Mouse (Mus musculus): ENCODE measurements around the gene Vgll4.

The Vgll4 gene

GRCm38 (mm10) chr6:114915915-114916714 is 53.7 kb downstream of the Vgll4 start:
- peak; percentile 55 to 61 for DNase-seq

- DNase-seq, result no peak
Observed at GRCm38 (mm10) chr6:114914041-114914716, 55.6 kb downstream of the Vgll4 start.

GRCm38 (mm10) chr6:114913142-114913541 is 56.7 kb downstream of the Vgll4 start:
- DNase-seq, result no peak

- no peak for DNase-seq
Observed at GRCm38 (mm10) chr6:114911540-114911939, 58.3 kb downstream of the Vgll4 start.

DNA sequence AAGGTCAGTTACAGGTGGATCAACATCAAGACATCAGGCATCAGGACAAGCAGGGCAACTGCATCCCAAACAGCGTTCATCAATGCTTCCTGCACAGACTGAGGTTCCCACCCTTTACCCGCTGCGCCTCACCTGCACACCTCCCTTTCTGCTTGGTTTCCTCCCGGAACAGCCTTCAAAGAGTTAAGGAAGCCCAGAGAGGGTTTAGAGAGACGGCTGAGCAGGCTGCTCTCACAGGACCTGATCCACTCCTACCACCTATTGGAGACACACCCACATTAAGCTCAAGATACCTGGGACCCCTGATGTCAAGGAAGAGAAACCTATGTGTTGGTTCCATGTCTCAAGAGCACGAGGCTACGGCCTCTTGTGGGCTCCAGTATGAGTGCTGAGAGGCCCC is 60.0 kb downstream of the Vgll4 start:
- DNase-seq, result no peak

GRCm38 (mm10) chr6:114907459-114907858 is 62.3 kb downstream of the Vgll4 start:
- no peak for DNase-seq

GRCm38 (mm10) chr6:114906209-114906608 is 63.6 kb downstream of the Vgll4 start:
- DNase-seq, result no peak

DNA sequence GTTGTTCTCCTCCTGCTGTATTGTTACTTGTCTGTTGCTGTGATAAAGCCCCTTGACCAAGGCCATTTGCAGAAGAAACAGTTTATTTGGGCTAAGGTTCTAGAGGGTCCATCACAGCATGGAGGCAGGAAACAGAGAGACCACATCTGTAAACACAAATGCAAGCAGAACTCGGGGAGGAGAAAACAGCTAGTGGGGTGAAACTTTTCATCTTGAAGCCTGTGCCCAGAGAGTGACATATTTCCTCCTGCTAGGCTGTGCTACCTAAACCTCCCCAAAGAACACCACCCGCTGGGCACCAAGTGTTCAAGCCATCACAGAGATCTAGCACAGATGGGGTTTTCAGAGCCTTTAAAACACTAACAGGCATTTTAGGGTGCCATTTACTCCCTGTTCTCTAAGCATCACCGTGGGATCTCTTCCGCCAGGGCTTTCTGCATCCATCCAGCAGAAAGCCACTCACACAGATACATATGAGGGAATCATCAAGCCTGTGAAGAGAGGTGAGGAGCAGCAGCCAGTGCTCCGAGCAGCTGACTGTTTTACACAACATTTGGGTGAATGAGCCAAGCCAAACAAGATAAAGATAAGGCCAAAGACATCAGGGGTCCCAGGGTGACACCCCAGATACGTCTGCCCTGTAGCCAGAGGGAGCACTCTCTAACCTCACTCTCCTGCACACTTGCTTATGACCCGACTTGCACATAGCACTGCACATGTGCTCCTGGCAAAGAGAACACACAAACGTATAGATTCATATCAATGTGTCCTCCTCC is 64.4 kb downstream of the Vgll4 start:
- DNase-seq, result no peak

DNA sequence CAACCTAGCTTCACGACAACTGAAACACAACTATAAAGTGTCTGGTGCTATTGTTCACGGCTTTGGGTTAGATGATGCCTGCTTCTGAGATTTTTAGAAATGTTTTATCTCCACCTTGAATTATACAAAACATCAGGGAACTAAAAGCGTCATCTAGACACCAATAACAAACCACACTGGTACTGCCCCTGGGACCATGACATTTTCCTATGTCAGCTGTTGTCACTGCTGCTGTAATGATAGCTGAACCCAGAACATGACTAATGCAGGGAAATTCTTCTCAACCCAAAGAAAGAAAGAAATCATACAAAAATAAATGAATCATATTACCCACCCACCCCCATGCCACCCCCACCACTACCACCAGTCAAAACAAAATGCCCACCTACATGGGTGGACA is 65.0 kb downstream of the Vgll4 start:
- DNase-seq, result no peak

DNA sequence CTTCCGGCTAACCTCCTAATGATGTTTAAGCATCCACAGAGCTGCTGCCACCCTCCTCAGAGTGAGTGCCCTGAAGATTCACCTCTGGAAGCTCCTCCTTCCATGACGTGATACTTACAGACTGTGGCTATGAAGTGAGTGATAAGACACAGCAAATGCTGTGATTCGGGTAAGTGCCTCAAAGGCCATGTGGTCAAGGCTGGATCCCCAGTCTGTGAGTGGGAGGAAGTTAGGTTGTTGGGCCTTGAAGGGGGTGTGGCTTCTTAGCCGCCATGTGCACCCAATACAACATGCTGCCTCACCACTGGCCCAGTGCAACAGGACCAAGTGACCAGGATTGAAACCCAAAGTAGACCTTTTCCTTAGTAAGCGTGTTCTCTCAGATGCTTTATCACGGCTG is 65.6 kb downstream of the Vgll4 start:
- DNase-seq, result no peak

GRCm38 (mm10) chr6:114901921-114902320 is 67.9 kb downstream of the Vgll4 start:
- DNase-seq, result no peak

- peak; percentile 57 to 70 for DNase-seq
Observed at GRCm38 (mm10) chr6:114901321-114901824, 68.4 kb downstream of the Vgll4 start.

DNA sequence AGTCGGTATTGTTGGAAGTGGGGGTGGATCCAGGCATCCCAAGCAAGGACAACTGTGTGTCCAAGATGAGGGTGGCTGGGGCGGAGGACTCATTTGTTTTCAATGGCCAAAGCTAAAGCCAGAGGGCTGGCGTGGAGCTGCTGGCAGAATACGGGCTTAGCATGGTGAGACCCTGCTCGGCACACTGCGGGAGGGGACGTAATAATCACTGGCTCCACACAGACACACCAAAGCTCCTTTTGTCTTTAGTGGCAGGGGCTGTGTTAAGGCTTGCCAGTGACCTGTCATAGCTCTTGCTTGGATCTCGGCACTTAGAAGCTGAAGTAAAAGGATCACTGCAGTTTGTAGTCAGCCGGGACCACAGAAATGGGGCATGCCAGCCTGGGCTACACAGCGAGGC is 69.6 kb downstream of the Vgll4 start:
- no peak for DNase-seq

DNA sequence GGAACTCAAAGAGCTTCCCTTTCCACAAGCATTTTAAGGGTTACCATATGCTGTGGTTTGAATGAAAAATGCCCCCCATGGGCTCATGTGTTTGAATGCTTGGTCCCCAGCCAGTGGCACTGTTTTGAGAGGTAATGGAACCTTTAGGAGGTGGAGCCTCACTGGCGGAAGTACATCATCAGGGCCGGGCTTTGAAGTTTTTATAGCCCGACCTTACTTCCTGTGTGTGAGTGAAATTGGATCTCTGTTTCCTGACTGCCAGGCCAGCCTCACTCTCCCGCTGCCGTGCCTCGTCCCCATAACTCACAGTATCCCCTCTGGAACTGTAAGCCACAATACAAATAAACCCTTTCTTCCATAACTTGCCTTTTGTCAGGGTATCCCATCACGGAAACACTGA is 70.1 kb downstream of the Vgll4 start:
- DNase-seq, result peak in 1 of 2 experiments; percentile 57

GRCm38 (mm10) chr6:114898949-114899348 is 70.8 kb downstream of the Vgll4 start:
- no peak for DNase-seq

DNA sequence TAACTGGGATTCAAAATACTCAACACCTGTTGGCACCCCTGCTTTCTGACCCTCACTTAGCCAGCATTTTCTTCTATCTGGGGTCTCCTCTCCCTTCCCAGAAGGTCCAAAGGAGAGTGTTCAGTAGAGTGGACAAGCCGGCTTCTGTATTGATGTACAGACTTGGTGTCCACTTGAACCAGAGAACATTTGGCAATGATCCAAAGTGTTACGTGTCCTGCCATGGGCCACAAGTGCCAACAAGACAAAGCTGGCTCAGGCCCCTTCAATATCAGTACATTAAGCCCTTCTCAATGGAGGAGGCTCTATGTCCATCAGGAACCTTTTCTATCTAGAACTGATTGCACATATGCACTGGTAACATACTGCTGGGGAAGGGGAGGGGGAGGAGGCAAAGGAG is 73.5 kb downstream of the Vgll4 start:
- DNase-seq, result no peak

- DNase-seq, result no peak
Observed at GRCm38 (mm10) chr6:114895191-114895590, 74.6 kb downstream of the Vgll4 start.

DNA sequence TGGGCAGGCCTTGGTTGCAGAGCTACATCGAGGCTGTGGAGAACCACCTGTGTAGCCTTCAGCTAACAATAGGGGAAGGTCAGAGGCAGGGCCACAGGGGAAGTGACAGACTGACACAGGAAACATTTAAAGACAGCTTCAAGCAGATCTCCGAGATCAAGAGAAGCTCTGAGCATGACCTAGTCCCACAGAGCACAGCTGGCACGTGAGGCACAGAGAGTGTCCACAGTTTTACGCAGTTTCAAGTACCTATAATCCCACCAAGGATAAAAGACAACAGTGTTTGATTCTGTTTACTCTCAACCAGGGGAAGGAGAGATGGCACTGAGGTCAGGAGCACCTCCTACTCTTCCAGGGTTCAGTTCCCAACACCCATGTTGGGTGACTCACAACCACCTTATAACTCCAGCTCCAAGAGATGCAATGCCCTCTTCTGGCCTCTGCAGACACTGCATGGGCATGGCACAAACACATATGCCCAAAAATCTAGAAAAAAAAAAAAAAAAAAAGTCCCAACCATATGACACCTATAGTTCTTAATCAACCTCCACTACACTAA is 75.2 kb downstream of the Vgll4 start:
- DNase-seq, result peak in 1 of 2 experiments; percentile 30

GRCm38 (mm10) chr6:114893427-114894209 is 76.2 kb downstream of the Vgll4 start:
- peak in 1 of 2 experiments; percentile 50 for DNase-seq

DNA sequence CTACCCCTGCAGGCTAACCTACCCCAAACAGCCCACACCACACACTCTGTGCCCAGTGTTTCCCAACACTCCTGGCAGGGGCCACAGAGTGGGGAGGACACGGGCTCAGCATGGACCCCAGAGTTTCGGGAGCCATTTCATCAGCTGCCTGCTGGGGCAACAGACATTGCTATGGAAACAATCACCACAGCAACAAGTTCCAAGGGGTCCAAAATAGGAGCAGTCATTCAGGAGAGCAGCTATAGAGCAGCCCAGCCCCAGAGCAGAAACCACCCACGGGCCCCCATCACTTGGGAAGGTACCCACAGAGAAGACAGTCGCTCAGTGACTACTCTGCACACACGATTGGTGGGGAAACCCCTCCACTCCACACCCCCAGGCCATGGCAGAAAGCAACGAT is 77.4 kb downstream of the Vgll4 start:
- DNase-seq, result no peak

DNA sequence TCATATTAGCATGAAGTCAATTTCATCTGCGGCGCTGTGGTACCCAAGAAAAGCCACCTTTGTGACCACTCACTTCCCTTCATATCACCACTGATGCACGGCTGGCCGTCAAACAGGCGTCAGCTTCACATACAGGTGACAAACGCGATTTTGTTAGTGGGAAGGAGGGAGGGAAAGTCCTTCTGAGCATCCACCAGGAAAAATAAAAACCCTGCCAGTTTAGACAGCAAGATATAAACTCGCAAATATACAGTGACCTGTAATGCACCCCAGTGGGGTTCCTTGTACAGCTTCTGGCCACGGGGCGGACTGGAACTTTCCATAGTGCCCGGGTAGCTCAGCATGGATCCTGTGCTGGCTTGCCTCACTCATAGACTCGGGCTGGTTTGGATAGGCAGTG is 78.0 kb downstream of the Vgll4 start:
- no peak for DNase-seq

DNA sequence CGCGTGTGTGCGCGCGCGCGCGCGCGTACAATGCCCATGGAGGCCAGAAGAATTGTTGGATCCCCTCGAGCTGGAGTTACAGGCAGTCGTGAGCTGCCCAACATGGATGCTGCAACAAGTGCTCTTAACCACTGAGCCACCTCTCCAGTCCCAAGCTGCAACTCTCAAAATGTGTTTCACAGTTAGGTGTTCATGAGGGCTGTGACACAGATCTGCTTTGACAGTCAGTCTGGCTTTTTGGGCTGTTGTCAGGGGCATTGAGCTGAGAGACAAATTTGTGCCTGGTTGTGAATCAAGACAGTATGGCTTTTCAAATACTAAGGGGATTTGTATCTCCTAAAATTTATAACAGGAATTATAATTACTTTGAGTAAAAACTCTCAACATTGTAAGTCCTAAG is 78.5 kb downstream of the Vgll4 start:
- DNase-seq, result no peak
